Mouse (Mus musculus) retina, embryonic 14.5 days (tissue): ENCODE measurements around the gene Cmtm3.

ENCODE experiments used
- DNase-seq: peaks from one replicate; pipeline ENCODE4 v3.0.0-alpha.2; 2015; ENCODE audit warnings: low spot score

Cmtm3 gene

GRCm38 (mm10) chr8:104342426-104342825, 3.2 kb downstream of the Cmtm3 start:
- DNase-seq = no peak

GRCm38 (mm10) chr8:104343957-104344356, 4.7 kb downstream of the Cmtm3 start:
- DNase-seq = peak; percentile 95

- DNase-seq = no peak
Measured at GRCm38 (mm10) chr8:104344622-104345021, 5.4 kb downstream of the Cmtm3 start.

- DNase-seq = no peak
Measured at GRCm38 (mm10) chr8:104346706-104347105, 7.5 kb downstream of the Cmtm3 start.

- no peak for DNase-seq
Measured at GRCm38 (mm10) chr8:104348971-104349370, 9.8 kb downstream of the Cmtm3 start.

- no peak for DNase-seq
Measured at GRCm38 (mm10) chr8:104350047-104350446, 10.8 kb downstream of the Cmtm3 start.

GRCm38 (mm10) chr8:104353186-104353585, 14.0 kb downstream of the Cmtm3 start:
- DNase-seq = no peak

- no peak for DNase-seq
Measured at GRCm38 (mm10) chr8:104354504-104354903, 15.3 kb downstream of the Cmtm3 start.

GRCm38 (mm10) chr8:104358637-104359036, 19.4 kb downstream of the Cmtm3 start:
- DNase-seq = peak; percentile 58

- DNase-seq = no peak
Measured at GRCm38 (mm10) chr8:104359778-104360456, 20.7 kb downstream of the Cmtm3 start.

GRCm38 (mm10) chr8:104365695-104366094, 26.5 kb downstream of the Cmtm3 start:
- no peak for DNase-seq

- DNase-seq = peak; percentile 72
Measured at GRCm38 (mm10) chr8:104367398-104367797, 28.2 kb downstream of the Cmtm3 start.

GRCm38 (mm10) chr8:104369591-104369990, 30.4 kb downstream of the Cmtm3 start:
- no peak for DNase-seq

- no peak for DNase-seq
Measured at GRCm38 (mm10) chr8:104370071-104370470, 30.9 kb downstream of the Cmtm3 start.

GRCm38 (mm10) chr8:104371121-104371520, 31.9 kb downstream of the Cmtm3 start:
- no peak for DNase-seq

- peak; percentile 55 for DNase-seq
Measured at GRCm38 (mm10) chr8:104373779-104374178, 34.6 kb downstream of the Cmtm3 start.

- no peak for DNase-seq
Measured at GRCm38 (mm10) chr8:104374269-104374668, 35.1 kb downstream of the Cmtm3 start.

GRCm38 (mm10) chr8:104374864-104375846, 35.9 kb downstream of the Cmtm3 start:
- DNase-seq = no peak

GRCm38 (mm10) chr8:104375959-104376358, 36.7 kb downstream of the Cmtm3 start:
- DNase-seq = no peak

GRCm38 (mm10) chr8:104376669-104377068, 37.5 kb downstream of the Cmtm3 start:
- no peak for DNase-seq

GRCm38 (mm10) chr8:104379301-104379836, 40.2 kb downstream of the Cmtm3 start:
- DNase-seq = no peak

- no peak for DNase-seq
Measured at GRCm38 (mm10) chr8:104380269-104380668, 41.1 kb downstream of the Cmtm3 start.

- DNase-seq = no peak
Measured at GRCm38 (mm10) chr8:104380961-104381411, 41.8 kb downstream of the Cmtm3 start.
